Mouse (Mus musculus) E14TG2a.4 (cell line): Measurements from ENCODE around the gene Snrpe.
A peak's percentile ranks its signal among the peaks of the same experiment; 100 is the strongest.

Experiments
- H3K27me3 ChIP-seq: 2 replicates; pipeline ENCODE4 v1.6.1; 2014; ENCODE audit warnings: low read length, control low read depth; ENCODE audit not compliant: insufficient read depth
- H3K36me3 ChIP-seq: 2 replicates; pipeline ENCODE4 v1.6.1; 2014; ENCODE audit warnings: low read length, control low read depth; ENCODE audit not compliant: insufficient read depth
- H3K4me1 ChIP-seq: replicated peaks from 2 replicates; pipeline ENCODE4 v1.6.1; 2014; ENCODE audit warnings: low read depth, low read length, control low read depth
- H3K4me3 ChIP-seq: replicated peaks from 2 replicates; pipeline ENCODE4 v1.5.1; 2014; ENCODE audit warnings: mild to moderate bottlenecking, low read length
- H3K9me3 ChIP-seq: 2 replicates; pipeline ENCODE4 v1.6.1; 2014; ENCODE audit warnings: low read length, control low read depth
- CTCF ChIP-seq: conservative IDR thresholded peaks from 2 replicates; pipeline ENCODE4 v1.5.1; 2014; ENCODE audit warnings: low read length
- NANOG ChIP-seq: IDR thresholded peaks from 2 replicates; pipeline ENCODE4 v1.6.1; 2014; ENCODE audit warnings: borderline replicate concordance, low read length, mixed read lengths
- POU5F1 ChIP-seq: IDR thresholded peaks from 2 replicates; pipeline ENCODE4 v1.6.1; 2014; ENCODE audit warnings: low read length, borderline replicate concordance

Snrpe gene

DNA sequence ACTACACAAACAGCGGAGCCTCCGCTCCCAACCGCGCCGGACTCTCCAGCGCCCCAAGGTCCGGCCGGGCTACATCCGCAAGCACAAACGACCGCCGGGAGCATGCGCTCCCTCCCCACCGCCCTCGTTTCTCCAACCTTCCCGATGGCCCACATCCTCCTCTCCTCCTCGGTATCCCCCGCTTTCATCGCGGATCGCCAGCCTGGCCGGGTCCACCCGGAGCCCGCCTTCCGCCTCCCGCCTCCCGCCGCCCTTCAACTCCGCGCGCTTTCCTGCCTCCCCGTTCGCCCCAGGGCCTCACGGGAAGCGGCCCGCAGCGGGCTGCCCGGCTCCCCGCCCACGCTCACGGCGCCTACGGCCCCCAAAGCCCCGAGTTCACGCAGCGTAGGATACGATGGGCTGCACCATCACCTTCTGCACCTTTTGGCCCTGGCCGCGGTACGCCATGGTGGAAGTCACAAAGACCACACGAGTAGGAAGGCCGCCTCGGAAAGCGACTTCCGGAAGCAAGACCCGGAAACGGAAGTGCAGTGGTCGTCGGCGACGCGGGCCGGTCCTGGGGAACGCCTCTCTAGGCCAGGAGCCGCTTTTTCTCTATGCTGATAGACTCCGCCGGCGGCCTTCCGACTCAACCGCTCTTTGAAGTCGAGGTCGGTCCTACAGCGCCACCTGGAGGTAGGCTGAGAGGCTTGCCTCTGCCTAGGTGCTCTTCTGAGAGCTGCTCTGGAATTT, at the start of gene Snrpe:
Gene Snrpe (minus strand): TSS at position 521 of the 732 bp plus-strand sequence.
- H3K9me3 ChIP-seq: no peaks in the 10 kb centered on the region
- peaks cover 38% of the 10 kb centered on the region for H3K36me3 ChIP-seq
- TF ChIP-seq CTCF: peak; percentile 87
- TF ChIP-seq POU5F1: no peak
- TF ChIP-seq NANOG: no peak
- H3K4me1 ChIP-seq: peaks cover 34% of the 10 kb centered on the region
- H3K27me3 ChIP-seq: no peaks in the 10 kb centered on the region
- H3K4me3 ChIP-seq: peak within 1 kb of the TSS; percentile 98

DNA sequence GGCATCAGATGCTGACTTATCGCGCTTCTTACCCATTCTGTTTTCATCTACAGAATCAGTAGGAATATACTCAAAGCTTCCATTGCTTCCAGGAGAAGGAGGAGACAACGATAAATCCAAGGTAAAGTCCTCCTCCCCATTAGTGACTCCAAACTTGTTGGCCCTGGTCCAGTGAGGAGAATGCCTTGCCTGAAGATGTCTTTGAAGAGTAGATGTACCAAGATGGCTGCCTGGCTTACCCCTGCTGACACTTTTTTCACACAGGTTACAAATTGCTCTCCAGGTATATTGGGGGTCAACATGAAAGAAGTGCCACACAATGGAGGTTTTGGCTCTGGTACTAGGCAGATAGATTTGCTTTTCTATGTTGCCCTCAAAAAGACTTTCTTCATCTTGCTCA, 48.8 kb upstream of the Snrpe start:
- Histone ChIP-seq H3K4me1 (peaks cover 77% of the 10 kb centered on the region), H3K4me3 (peak overlapping the region; percentile 90), H3K27me3 (no peaks in the 10 kb centered on the region), H3K9me3 (no peaks in the 10 kb centered on the region), H3K36me3 (peaks cover 59% of the 10 kb centered on the region)
- TF ChIP-seq NANOG: no peak
- TF ChIP-seq POU5F1: no peak
- no peak for TF ChIP-seq CTCF

DNA sequence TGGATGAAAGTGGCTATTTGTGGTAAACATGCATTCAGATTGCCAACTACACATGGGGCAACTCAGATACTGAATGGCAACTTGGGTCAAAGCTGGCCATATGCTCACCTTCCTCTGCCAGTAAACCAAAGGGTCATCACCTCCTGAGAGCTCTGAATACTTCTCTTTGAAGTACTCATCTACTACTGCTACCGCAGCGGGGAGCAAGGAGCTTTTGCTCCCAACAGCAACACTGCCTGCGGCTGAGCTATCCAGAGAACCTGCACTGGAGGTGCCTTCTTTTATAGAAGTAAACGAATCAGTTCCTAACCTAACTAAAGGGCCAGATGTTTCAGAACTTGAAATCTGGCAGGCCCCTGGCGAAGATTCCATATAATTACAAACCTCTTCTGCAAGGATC, 46.7 kb upstream of the Snrpe start:
- H3K4me1 ChIP-seq: peaks cover 72% of the 10 kb centered on the region
- peaks cover 78% of the 10 kb centered on the region for H3K36me3 ChIP-seq
- no peak for TF ChIP-seq POU5F1
- 0 out of 2 replicates have a peak, but pooled peaks have one; percentile 24 for TF ChIP-seq NANOG
- H3K27me3 ChIP-seq: no peaks in the 10 kb centered on the region
- H3K4me3 ChIP-seq: 0 out of 2 replicates have a peak overlapping the region, but pooled peaks have one; percentile 0
- H3K9me3 ChIP-seq: no peaks in the 10 kb centered on the region

DNA sequence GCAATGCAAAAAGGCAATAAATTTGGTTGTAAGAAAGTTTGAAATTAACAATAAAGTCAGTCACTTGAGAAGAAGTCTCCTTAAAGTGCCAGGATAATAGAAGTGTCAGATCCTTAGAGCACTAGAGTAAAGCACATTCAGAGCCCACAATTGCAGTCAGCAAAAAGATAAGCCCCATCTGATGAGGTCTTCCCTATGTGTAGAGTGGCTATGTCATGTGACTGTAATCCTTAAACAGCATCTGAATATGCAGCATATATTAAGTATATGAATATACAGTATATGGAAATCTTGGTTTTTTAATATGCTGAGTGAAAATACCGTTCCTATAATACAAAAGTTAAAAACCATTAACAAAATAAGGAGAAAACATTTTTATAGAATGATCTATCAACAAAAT, 42.9 kb upstream of the Snrpe start:
- Histone ChIP-seq H3K36me3 (peaks cover 83% of the 10 kb centered on the region), H3K4me1 (peaks cover 67% of the 10 kb centered on the region), H3K4me3 (no peak overlapping the region), H3K27me3 (no peaks in the 10 kb centered on the region), H3K9me3 (no peaks in the 10 kb centered on the region)
- no peak for TF ChIP-seq POU5F1
- TF ChIP-seq NANOG: no peak
- no peak for TF ChIP-seq CTCF

DNA sequence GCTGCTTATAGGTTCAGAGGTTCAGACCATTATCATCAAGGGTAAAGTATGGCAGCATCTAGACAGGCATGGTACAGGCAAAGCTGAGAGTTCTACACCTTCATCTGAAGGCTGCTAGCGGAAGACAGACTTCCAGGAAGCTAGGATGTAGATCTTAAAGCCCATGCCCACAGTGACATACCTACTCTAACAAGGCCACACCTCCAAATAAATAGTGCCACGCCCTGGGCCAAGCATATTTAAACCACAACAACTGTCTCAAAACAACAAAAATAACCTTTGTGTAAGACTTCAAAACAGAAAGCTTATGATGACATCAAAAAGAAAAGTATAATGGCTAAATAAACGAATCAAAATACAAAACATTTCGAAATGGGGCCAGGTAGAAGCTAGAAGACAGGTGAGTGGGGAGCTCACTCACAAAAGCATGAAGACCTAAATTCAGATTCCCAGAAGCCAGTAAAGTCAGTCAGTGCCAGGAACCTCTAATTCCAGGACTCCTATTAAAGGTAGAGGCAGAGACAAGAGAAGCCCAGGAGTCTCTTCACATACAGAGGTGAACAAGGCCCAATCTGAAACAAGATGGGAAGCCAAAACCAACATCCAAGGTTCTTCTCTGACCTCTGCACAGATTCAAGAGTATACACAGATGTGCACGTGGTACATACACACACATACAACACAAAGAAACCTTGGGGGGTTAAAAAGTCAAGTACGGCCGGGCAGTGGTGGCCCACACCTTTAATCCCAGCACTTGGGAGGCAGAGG, 40.4 kb upstream of the Snrpe start:
- no peaks in the 10 kb centered on the region for H3K9me3 ChIP-seq
- no peak overlapping the region for H3K4me3 ChIP-seq
- H3K27me3 ChIP-seq: no peaks in the 10 kb centered on the region
- peaks cover 42% of the 10 kb centered on the region for H3K4me1 ChIP-seq
- no peak for TF ChIP-seq NANOG
- no peak for TF ChIP-seq CTCF
- no peak for TF ChIP-seq POU5F1
- H3K36me3 ChIP-seq: peaks cover 82% of the 10 kb centered on the region

DNA sequence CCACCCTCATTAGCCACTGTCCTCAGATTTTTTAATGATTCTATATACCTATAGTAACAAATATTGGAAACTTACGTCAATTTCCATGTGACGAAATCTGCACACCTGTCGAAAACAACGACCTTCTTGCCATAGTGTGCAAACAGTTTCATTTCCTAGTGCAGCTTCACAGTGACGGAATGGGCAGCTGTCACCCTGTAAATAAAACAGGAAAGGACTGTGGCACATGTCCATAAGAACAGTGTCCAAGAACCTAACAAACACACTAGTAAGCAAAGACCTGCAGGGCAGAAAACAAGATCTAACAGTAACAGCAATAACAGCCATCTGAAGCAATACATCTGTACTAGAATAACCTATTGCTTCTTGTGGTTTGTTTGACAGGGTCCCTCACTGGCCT, 35.6 kb upstream of the Snrpe start:
- TF ChIP-seq NANOG (no peak), CTCF (no peak), POU5F1 (no peak)
- no peak overlapping the region for H3K4me3 ChIP-seq
- H3K4me1 ChIP-seq: peaks cover 11% of the 10 kb centered on the region
- H3K27me3 ChIP-seq: no peaks in the 10 kb centered on the region
- peaks cover 92% of the 10 kb centered on the region for H3K36me3 ChIP-seq
- H3K9me3 ChIP-seq: no peaks in the 10 kb centered on the region

DNA sequence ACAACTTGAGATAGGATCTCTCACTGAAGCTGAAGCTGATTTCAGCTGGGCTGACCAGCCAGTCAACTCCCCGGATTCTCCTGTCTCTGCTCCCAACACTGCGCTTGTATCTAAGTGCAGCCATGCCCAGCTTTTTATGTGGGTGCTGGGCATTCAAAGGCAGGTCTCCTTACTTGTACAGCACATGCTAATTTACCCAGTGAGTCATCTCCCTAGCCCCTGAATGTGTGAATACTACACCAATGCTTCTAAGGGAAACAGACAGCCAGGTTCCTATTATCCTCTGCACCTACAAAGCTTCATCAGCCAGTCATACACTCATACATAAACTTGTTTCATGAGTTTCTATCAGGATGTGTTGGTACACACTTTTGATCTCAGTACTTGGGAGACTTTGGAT, 31.1 kb upstream of the Snrpe start:
- no peak for TF ChIP-seq POU5F1
- TF ChIP-seq CTCF: no peak
- TF ChIP-seq NANOG: no peak
- no peaks in the 10 kb centered on the region for H3K27me3 ChIP-seq
- H3K4me1 ChIP-seq: no peaks in the 10 kb centered on the region

DNA sequence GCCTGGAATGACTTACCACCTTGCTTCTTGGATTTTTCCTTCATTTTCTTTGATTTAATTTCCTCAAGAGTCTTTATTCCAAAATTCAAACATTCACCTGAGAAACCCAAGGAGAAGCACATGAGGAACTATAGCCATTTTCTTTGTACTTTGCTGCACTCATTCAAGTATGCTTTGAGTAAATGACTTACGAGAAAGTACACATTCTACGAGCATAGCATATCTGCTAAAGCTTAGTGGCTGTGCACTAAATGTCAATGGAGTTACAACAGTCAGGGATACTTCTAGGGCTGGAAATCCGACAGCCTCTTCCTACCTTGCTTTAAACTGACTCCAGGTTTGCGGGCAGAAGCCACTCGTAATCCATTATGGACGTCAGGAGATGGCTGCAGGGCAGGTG, 28.4 kb upstream of the Snrpe start:
- no peaks in the 10 kb centered on the region for H3K9me3 ChIP-seq
- no peak for TF ChIP-seq CTCF
- H3K27me3 ChIP-seq: no peaks in the 10 kb centered on the region
- no peak overlapping the region for H3K4me3 ChIP-seq
- peaks cover 97% of the 10 kb centered on the region for H3K36me3 ChIP-seq
- no peaks in the 10 kb centered on the region for H3K4me1 ChIP-seq

More for the DNA sequence above, 31.1 kb upstream of the Snrpe start:
- no peak overlapping the region for H3K4me3 ChIP-seq
- no peaks in the 10 kb centered on the region for H3K9me3 ChIP-seq
- peaks cover 98% of the 10 kb centered on the region for H3K36me3 ChIP-seq
